Mouse (Mus musculus) small intestine, adult 2 months (tissue): Measurements from ENCODE around the gene Sit1.

Source experiments
- CTCF ChIP-seq: fragments of 200-500 bp; IDR thresholded peaks from 2 replicates; pipeline ENCODE4 v1.5.1; 2012; ENCODE audit warnings: low read depth, mild to moderate bottlenecking, control low read depth, inconsistent platforms, low read length, moderate library complexity, mixed read lengths; ENCODE audit not compliant: insufficient replicate concordance, insufficient read length; ENCODE audit errors: extremely low read depth
- POLR2A ChIP-seq: fragments of 200-500 bp; IDR thresholded peaks from 2 replicates; pipeline ENCODE4 v1.6.1; 2012; ENCODE audit warnings: low read depth, mild to moderate bottlenecking, control low read depth, inconsistent platforms, low read length, moderate library complexity

DNA sequence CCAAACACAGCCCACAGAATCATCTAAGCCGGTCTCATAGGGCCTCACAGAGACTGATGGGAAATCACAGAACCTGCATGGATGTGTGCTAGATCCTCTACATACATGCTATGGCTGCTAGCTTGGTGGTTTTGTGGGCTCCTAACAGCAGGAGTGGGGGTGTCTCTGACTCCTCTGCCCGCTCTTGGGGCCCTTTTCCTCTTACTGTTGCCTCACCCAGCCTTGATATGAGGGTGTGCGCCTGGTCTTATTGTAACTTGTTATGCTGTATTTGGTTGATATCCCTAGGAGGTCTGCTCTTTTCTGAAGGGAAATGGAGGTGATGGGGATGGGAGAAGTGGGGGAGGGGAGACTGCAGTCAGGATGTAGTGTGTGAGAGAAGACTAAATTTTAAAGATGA, 6.1 kb upstream of the Sit1 start:
- TF ChIP-seq CTCF = no peak
- no peak for TF ChIP-seq POLR2A
